Mouse (Mus musculus) adrenal gland, adult (tissue): ENCODE data around the gene Sspo.

Experiments used
- DNase-seq, 2 experiments: peaks; one replicate each; pipeline ENCODE4 v3.0.0; 2022 to 2023; ENCODE audit warnings: low spot score in 1 of 2; ENCODE audit not compliant: inconsistent age in 2 of 2

The Sspo gene

DNA sequence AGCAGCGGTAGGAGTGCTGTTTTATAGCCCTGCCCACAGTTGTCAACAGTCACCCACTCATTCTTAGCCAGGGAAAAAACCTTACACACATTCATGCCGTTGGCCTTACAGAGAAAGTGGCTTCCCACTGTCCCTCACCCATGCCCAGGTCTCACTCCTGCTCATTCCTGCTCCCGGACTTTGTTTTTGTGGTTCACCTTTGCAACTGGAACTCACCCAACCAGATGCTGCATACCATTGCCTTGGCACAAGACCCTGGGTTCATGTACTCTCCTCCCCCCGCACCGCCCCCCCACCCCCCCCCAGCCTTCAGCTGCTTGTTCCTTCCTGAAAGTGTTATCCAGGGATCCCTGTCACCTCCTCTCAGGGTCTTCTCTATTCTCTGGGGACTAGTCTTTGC lies 12.9 kb upstream of the Sspo start:
- peak in 1 of 2 experiments; percentile 51 for DNase-seq

- DNase-seq: peak in 1 of 2 experiments; percentile 63
Measured at GRCm38 (mm10) chr6:48435706-48436349, 12.2 kb upstream of the Sspo start.

- DNase-seq: peak in 1 of 2 experiments; percentile 68
Measured at GRCm38 (mm10) chr6:48437679-48438376, 10.2 kb upstream of the Sspo start.

DNA sequence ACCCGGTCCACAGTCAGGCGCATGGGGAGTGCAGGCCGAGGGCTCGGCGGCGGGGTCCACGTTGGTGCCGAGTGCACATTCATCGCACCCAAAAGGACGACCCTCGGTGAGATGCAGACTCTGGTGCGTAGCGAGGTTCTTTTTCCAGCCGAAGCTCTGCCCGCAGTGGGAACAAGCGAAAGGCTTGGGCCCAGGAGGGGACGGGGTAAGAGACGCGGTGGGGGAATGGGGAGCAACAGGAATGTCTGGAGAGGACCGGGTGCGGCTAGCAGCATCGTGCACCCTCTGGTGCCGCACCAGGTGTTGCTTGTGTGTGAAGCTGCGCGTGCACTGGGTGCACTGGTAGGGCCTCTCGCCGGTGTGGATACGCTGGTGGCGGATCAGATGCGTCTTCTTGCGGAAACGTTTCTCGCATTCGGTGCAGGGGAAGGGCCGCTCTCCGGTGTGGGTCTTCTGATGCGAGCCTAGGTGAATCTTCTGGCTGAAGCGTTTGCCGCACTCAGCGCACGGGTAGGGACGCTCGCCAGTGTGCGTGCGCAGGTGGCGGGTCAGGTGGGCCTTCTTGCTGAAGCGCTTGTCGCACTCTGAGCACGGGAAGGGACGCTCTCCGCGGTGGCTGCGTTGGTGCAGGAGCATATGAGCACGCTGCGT lies 9.4 kb upstream of the Sspo start:
- DNase-seq: peak in 1 of 2 experiments; percentile 40

- DNase-seq: peak in 1 of 2 experiments; percentile 60
Measured at GRCm38 (mm10) chr6:48439654-48440053, 8.4 kb upstream of the Sspo start.

GRCm38 (mm10) chr6:48440306-48441014 lies 7.6 kb upstream of the Sspo start:
- peak in 1 of 2 experiments; percentile 47 for DNase-seq

GRCm38 (mm10) chr6:48443592-48444309 lies 4.3 kb upstream of the Sspo start:
- peak; percentile 98 to 99 for DNase-seq

- peak; percentile 83 to 89 for DNase-seq
Measured at GRCm38 (mm10) chr6:48444310-48445180, 3.5 kb upstream of the Sspo start.

DNA sequence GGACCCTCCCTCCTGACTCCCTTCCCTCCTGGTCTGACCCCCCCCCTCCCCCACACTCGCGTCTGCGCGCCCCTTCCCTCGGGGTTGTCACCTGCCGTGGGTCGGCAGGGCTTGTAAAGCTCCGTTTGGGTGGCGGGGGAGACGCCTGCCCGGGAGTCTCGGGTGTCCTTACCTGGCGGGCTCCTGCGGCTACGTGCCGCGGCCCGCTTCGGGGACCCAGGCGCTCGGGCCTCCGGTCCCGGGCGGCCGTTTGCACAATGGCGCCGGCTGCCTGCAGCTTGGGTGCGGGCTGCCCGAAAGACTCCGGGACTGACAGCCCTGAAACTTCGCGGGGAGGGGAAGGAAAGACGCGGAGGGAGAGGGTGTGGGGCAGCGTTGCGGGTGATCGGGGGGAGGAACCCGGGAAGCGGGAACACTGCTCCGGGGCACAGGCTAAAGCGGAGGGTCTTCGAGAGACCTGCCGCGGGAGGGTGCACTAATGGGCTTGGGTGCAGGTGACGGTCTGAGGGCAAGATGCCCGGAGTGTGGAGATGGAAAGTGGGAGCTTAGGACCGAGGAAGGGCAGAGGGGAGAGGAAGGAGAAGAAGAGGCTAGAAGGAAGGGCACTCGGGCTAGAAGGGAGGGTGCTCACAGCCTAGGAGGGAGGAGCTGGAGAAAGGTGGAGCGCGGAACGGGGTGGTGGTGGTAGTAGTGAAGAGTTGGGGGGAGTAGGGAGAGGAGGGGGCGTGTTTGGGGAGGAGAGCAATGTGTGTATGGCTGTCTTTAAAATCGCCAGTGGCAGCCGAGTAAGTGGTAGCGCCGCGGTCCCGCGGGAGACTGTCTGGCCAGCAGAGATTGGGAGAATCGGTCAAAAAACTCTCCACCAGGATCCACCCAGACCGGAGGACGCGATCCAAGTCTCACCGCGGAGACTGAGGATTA lies 2.6 kb upstream of the Sspo start, which contains the start of gene Zfp467:
Zfp467 (minus strand) TSS at position 645 of the 921 bp plus-strand sequence.
- peak; percentile 78 to 94 for DNase-seq

DNA sequence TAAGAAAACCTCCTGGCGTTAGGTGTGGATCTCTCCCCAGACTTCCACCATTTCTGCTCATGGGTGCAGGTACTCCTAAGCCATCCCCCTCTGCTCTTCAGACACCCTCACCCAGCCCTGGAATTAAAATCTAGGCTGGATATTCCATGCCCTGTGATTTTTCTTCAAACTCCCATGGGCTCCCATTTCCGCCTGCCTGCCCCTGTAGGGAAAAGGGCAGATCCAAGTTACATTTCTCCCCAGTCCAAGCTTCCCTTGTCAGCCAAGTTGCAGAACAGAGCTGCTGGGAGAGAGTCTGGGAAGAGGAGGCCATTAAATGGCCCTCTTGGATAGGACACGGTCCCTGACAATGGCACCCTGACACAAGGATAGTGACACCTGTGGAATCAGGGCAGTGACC lies 1.8 kb upstream of the Sspo start:
- peak in 1 of 2 experiments; percentile 75 for DNase-seq

DNA sequence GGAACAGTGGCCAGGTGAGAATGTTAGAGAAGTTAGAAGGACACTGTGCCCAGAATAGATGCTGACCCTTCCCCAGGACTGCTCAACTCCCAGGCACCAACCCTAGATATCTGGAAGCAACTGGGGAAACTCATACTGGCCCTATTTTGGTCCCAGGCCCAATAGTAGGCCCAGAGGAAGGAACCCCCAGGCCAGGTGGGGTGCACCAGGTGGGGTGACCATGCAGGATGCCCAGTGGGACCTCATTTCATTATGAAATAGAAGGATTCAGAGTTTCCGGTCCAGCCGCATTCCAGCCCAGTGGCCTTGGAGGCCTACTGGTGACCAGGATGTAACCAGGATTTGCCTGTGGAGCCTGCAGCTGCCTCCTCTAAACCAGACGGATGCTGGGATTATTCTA lies 1.1 kb upstream of the Sspo start:
- DNase-seq: peak in 1 of 2 experiments; percentile 51

DNA sequence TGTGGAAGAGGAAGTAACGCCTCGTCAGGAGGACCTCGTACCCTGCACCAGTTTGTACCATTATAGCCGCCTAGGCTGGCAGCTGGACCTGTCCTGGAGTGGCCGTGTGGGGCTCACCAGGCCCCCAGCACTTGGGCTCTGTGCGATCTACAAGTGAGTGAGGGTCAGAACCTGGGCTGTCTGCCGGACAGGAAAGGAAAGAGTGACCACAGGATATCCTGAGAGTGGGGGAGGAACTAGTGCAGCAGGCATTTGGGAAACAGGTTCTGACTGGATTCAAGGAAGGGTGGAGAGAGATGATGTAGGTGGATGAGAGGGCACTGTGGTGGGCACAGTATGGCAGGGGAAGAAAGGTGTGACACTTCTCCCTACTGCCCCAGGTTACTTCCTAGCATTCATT lies 498 bp downstream of the Sspo start:
- no peak for DNase-seq

DNA sequence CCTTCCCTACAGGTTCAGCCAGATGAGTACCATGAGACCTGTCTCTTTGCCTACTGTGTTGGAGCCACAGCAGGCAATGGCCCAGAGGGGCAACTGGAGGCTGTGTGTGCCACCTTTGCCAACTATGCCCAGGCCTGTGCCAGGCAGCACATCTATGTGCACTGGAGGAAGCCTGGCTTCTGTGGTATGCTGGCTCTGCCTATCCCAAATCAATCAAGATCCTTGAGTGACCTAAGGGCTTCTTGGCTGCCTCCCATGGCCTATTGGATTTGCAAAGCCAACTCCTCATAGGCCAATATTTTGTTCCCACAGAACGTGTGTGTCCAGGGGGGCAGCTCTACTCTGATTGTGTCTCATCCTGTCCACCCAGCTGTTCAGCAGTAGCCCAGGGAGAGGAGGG lies 4.1 kb downstream of the Sspo start:
- DNase-seq: no peak

- no peak for DNase-seq
Measured at GRCm38 (mm10) chr6:48452771-48453170, 4.7 kb downstream of the Sspo start.

- no peak for DNase-seq
Measured at GRCm38 (mm10) chr6:48464966-48465679, 17.1 kb downstream of the Sspo start.

GRCm38 (mm10) chr6:48466715-48467114 lies 18.7 kb downstream of the Sspo start:
- DNase-seq: no peak

DNA sequence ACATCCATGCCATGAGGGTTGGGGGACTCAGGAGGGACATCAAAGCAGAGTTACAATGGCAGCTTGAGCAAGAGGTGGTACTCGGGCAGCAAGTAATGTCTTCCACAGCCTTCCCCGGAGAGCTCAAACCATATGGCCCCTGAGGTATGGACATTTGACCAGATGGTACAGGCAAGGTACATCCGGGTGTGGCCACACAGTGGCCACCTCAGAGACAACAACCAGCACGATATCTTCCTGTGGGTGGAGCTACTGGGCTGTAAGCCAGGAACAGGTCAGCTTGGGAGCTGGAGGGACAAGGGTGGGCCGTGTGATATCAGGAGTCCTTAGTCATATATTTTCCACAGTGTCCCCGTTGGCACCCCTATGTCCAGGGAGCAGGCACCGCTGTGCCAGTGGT lies 19.5 kb downstream of the Sspo start:
- DNase-seq: no peak

DNA sequence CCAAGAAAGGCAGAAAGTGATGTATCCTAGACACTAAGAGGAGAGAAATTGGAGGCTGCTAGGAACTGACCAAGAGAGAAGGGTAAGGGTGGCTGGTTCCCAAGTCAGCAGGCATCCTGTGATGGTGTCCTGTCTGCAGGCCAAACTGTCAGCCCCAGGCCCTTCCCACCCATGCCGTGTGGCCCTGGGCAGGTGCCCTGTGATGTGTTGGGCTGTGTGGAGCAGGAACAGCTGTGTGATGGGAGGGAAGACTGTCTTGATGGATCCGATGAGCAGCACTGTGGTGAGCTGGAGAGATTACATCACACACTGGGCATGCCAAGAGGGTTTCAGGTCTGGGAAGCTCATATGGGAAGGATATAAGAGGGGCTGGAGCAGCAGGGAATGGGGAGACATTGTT lies 22.7 kb downstream of the Sspo start:
- DNase-seq: no peak
